In genomic region chr2:32749082-32749481, GRCm38 (mm10) we compare ENCODE assay signal across 22 mouse cellular contexts. TPM values are rescaled to one million over a fixed set of nuclear protein-coding genes. Genes with fewer than 3 reads are reported as not detected.
DNase-seq lines count a peak whose midpoint lies in the region; ATAC-seq and TF ChIP-seq lines count a peak whose summit lies in the region.
"Had no signal": no experiment of that assay in that cellular context is flagged by ENCODE, and none has a peak within 500 bp of the region (broad histone marks: within the 10 kb centered on the region; RNA-seq: fewer than 3 reads in every experiment).

No protein-coding gene starts in this region.

- H3K36me3 ChIP-seq in embryonic facial prominence, embryonic 10.5 days (replicated peaks): peaks cover 77% of the 10 kb centered on the region

- ATAC-seq in Patski: peak; percentile 70
- ATAC-seq: activated CD4-positive, CD25-positive, alpha-beta regulatory T cell, adult 4 months; forebrain, embryonic 14.5 days; forebrain, embryonic 16.5 days had no signal

- in situ Hi-C loops in Patski (cut with MboI; ENCODE audit: low pct_unique_long_range_greater_than_20kb): no loop called here

- peak overlapping the region; percentile 8; the same call in 1 of the 2 replicates for H3K4me3 ChIP-seq in embryonic facial prominence, embryonic 10.5 days
- H3K4me3 ChIP-seq: embryonic facial prominence, embryonic 13.5 days; embryonic facial prominence, embryonic 15.5 days; erythroblast, embryonic 14.5 days; forebrain, embryonic 10.5 days; forebrain, embryonic 12.5 days had no signal

- no peaks in the 10 kb centered on the region for H3K27me3 ChIP-seq in Patski
- H3K27me3 ChIP-seq in embryonic facial prominence, embryonic 10.5 days (replicated peaks; ENCODE audit: low read depth, poor library complexity, severe bottlenecking): peaks cover 11% of the 10 kb centered on the region
- H3K27me3 ChIP-seq: embryonic facial prominence, embryonic 13.5 days; embryonic facial prominence, embryonic 15.5 days; forebrain, embryonic 12.5 days had no signal

- TF ChIP-seq CTCF in Patski (IDR thresholded peaks at IDR 0.05): no peak

- 93% methylated on average over 16 of the region's 16 CpGs for WGBS in embryonic facial prominence, embryonic 10.5 days

- CTCF ChIA-PET in Patski (lab: Charles Lee): interaction anchor here (0.7 to 2.2 kb wide), 3 partner anchors 18 to 207 kb away, joined by 3 to 5 read pairs (median 4); no protein-coding TSS in a partner anchor

- POLR2A ChIA-PET in Patski (lab: Charles Lee): no interaction called here

- peak overlapping the region; percentile 19; the same call in 1 of the 2 replicates for H3K27ac ChIP-seq in embryonic facial prominence, embryonic 10.5 days (replicated peaks)
- H3K27ac ChIP-seq: embryonic facial prominence, embryonic 13.5 days; embryonic facial prominence, embryonic 15.5 days; forebrain, embryonic 10.5 days; forebrain, embryonic 12.5 days had no signal

- DNase-seq in heart, adult 11 months: peak; percentile 89
- no peak for DNase-seq in heart, adult 9 months (ENCODE audit: low spot score in 2 of 2)
- peak; percentile 30 for DNase-seq in Patski (ENCODE audit: low read depth, low spot score)
- no peak for DNase-seq in embryonic facial prominence, embryonic 10.5 days (ENCODE audit: low spot score)
- no peak for DNase-seq in spleen, postnatal 14 days (ENCODE audit: low spot score in 2 of 2)
- DNase-seq: adrenal gland, adult 8-10 months; adrenal gland, postnatal 14 days; adrenal gland, postnatal 36 days; cerebellum, adult 11-12 months; cerebellum, adult 2 months; cerebellum, adult 9-11 months; cerebellum, postnatal 25 days had no signal

- H3K4me1 ChIP-seq in embryonic facial prominence, embryonic 10.5 days: peaks cover 32% of the 10 kb centered on the region

- H3K9me3 ChIP-seq in embryonic facial prominence, embryonic 10.5 days: no peaks in the 10 kb centered on the region
- H3K9me3 ChIP-seq: embryonic facial prominence, embryonic 13.5 days; embryonic facial prominence, embryonic 15.5 days; forebrain, embryonic 10.5 days; forebrain, embryonic 12.5 days had no signal

RNA-seq across cellular contexts. Expression of gene Tor2a, which starts 8.0 kb away (rescaled TPM):
- polyA plus RNA-seq in Patski (2021): 66.0 TPM
- 48.9 and 53.5 TPM in 2 replicates for polyA plus RNA-seq in embryonic facial prominence, embryonic 10.5 days (2016; fragmentation: Nextera tagmentation; extraction: Ambion mirVana)

RNA-seq across cellular contexts. Expression of gene 6330409D20Rik, which starts 8.3 kb away (rescaled TPM):
- not detected for polyA plus RNA-seq in Patski (2021)
- 0.52 and 0.57 TPM in 2 replicates for polyA plus RNA-seq in embryonic facial prominence, embryonic 10.5 days (2016; fragmentation: Nextera tagmentation; extraction: Ambion mirVana)
- polyA plus RNA-seq: C2C12; erythroblast, embryonic 14.5 days had no signal

RNA-seq across cellular contexts. Expression of gene Ttc16, which starts 26.4 kb away (rescaled TPM):
- polyA plus RNA-seq in Patski (2021): 2.8 TPM
- 0.31 and 0.34 TPM in 2 replicates for polyA plus RNA-seq in embryonic facial prominence, embryonic 10.5 days (2016; fragmentation: Nextera tagmentation; extraction: Ambion mirVana)
- polyA plus RNA-seq: embryonic facial prominence, embryonic 11.5 days; erythroblast, embryonic 14.5 days had no signal

RNA-seq across cellular contexts. Expression of gene Ptrh1, which starts 26.5 kb away (rescaled TPM):
- 19.5 TPM for polyA plus RNA-seq in Patski (2021)
- 5.3 and 6.4 TPM in 2 replicates for polyA plus RNA-seq in embryonic facial prominence, embryonic 10.5 days (2016; fragmentation: Nextera tagmentation; extraction: Ambion mirVana)
- polyA plus RNA-seq: erythroblast, embryonic 14.5 days had no signal

RNA-seq across cellular contexts. Expression of gene Sh2d3c, which starts 28.2 kb away (rescaled TPM):
- 3.6 TPM for polyA plus RNA-seq in Patski (2021)
- polyA plus RNA-seq in embryonic facial prominence, embryonic 10.5 days (2016; fragmentation: Nextera tagmentation; extraction: Ambion mirVana): 27.1 and 27.5 TPM in 2 replicates

Comparison
In these comparisons a context has a peak if more than half of its experiments do, and no peak if none do; other contexts are left out.
1. DNase-seq: peak in heart, adult 11 months (single experiment) and Patski (single experiment); none in heart, adult 9 months (0 of 2), embryonic facial prominence, embryonic 10.5 days (single experiment) and spleen, postnatal 14 days (0 of 2).